Mouse (Mus musculus) forebrain, embryonic 10.5 days (tissue): ENCODE data around the gene Bcas3. TPM values are rescaled to one million over a fixed set of nuclear protein-coding genes. Genes with fewer than 3 reads are reported as not detected.

ENCODE experiments used
- DNase-seq: peaks from one replicate; pipeline ENCODE4 v3.0.0-alpha.2; 2017; ENCODE audit warnings: low spot score; ENCODE audit errors: extremely low spot score
- H3K27ac ChIP-seq: fragments of 300-500 bp; sonication (generic); 2 replicates; pipeline ENCODE4 v1.5.1; 2016; ENCODE audit warnings: mild to moderate bottlenecking
- H3K27me3 ChIP-seq: fragments of 300-500 bp; sonication (generic); 2 replicates; pipeline ENCODE4 v1.6.1; 2016; ENCODE audit warnings: mild to moderate bottlenecking; ENCODE audit not compliant: poor library complexity, severe bottlenecking
- H3K36me3 ChIP-seq: fragments of 300-500 bp; sonication (generic); replicated peaks from 2 replicates; pipeline ENCODE4 v1.6.1; 2016; ENCODE audit warnings: mild to moderate bottlenecking, moderate library complexity
- H3K4me1 ChIP-seq: fragments of 300-500 bp; sonication (generic); 2 replicates; pipeline ENCODE4 v1.6.1; 2016
- H3K4me3 ChIP-seq: fragments of 300-500 bp; sonication (generic); 2 replicates; pipeline ENCODE4 v1.5.1; 2016; ENCODE audit warnings: mild to moderate bottlenecking, moderate library complexity
- H3K9me3 ChIP-seq: fragments of 300-500 bp; sonication (generic); 2 replicates; pipeline ENCODE4 v1.6.1; 2016; ENCODE audit warnings: mild to moderate bottlenecking, moderate library complexity
- WGBS: fragments of 180-500 bp; shearing (Covaris S2); methylation state at CpG from one replicate; pipeline ENCODE4 v1.1.7; 2016; 5-methylcytosine and 5-hydroxymethylcytosine counted together
- polyA plus RNA-seq: library from polyadenylated mRNA; unstranded; fragments of >200 nt; fragmentation: Nextera tagmentation; extraction: Ambion mirVana; gene quantifications from 2 replicates; pipeline ENCODE4 v1.2.1, GENCODE M21; 2016

Gene Bcas3
- polyA plus RNA-seq, 1 experiment from 2014 or later = 19.6 TPM

DNA sequence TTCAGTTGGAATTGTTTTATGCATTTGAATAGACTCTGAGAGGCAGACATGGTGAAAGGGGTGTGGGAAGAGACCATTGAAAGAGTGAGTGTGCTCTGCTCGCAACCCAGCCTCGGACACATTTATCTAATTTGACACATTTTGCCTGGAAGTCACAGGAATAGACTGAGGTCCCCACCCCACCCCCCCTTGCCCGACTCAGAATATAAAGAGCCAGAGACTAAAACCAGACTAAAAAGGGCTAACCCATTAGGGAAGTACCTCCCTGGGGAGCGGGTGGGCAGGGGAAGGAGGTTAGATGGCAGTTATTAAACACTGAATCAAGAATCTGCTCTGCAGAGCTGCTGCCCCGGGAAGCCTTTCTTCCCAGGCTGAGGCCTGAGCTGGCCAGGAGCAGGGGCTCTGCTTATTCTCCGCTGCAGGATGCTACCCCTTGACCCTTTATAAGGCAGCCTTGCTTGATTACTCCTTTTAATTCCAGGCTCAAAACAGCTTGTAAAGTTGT is 367.4 kb downstream of the Bcas3 start:
- H3K4me1 ChIP-seq = peaks cover 40% of the 10 kb centered on the region
- peaks cover 99% of the 10 kb centered on the region for H3K27me3 ChIP-seq
- no peak overlapping the region for H3K4me3 ChIP-seq
- H3K27ac ChIP-seq = no peak overlapping the region
- DNase-seq = no peak
- 7% methylated on average over 6 of the region's 6 CpGs for whole genome bisulfite sequencing
- H3K9me3 ChIP-seq = no peaks in the 10 kb centered on the region
- H3K36me3 ChIP-seq = no peaks in the 10 kb centered on the region

DNA sequence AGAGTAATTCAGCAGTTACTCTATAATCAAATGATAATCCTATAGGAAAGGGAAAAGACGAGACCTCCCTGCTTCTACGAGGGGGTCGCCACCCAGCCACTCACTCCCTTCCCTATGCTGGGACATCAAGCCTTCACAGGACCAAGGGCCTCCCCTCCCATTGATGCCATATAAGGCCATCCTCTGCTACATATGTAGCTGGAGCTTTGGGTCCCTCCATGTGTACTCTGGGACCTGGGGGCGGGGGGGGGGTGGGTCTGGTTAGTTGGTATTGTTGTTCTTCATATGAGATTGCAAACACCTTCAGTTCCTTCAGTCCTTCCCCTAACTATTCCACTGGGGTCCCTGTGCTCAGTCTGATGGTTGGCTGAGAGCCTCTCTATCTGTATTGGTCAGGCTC is 369.0 kb downstream of the Bcas3 start:
- 83% methylated on average over 4 of the region's 4 CpGs for WGBS

DNA sequence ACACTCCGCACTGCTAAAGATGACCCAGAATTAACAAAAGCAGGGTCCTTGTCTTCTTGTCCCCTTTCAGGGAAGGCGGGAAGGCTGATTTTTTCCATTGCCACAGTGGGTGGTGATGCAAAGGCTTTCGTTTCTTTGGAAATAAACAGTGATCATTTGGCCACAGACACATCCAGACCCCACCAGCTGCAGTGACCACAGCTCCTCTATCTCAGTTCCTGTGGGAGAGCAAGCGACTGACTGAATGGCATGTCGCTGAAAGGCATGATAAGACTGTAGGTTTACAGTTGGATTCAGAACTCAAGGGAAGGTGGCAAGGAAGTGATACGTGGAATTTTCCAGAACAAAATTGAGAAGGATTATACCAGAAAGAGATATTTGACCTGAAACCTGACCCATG is 371.2 kb downstream of the Bcas3 start:
- 90% methylated on average over 6 of the region's 6 CpGs for WGBS
- no peak for DNase-seq
- H3K36me3 ChIP-seq = no peaks in the 10 kb centered on the region
- H3K4me3 ChIP-seq = no peak overlapping the region
- no peaks in the 10 kb centered on the region for H3K9me3 ChIP-seq
- peaks cover 24% of the 10 kb centered on the region for H3K4me1 ChIP-seq
- H3K27me3 ChIP-seq = peaks cover 89% of the 10 kb centered on the region
- no peak overlapping the region for H3K27ac ChIP-seq

More for the DNA sequence above, 369.0 kb downstream of the Bcas3 start:
- H3K9me3 ChIP-seq = no peaks in the 10 kb centered on the region
- peaks cover 33% of the 10 kb centered on the region for H3K4me1 ChIP-seq
- no peak for DNase-seq
- no peak overlapping the region for H3K27ac ChIP-seq
- no peak overlapping the region for H3K4me3 ChIP-seq
- H3K36me3 ChIP-seq = no peaks in the 10 kb centered on the region
- H3K27me3 ChIP-seq = peaks cover 91% of the 10 kb centered on the region

DNA sequence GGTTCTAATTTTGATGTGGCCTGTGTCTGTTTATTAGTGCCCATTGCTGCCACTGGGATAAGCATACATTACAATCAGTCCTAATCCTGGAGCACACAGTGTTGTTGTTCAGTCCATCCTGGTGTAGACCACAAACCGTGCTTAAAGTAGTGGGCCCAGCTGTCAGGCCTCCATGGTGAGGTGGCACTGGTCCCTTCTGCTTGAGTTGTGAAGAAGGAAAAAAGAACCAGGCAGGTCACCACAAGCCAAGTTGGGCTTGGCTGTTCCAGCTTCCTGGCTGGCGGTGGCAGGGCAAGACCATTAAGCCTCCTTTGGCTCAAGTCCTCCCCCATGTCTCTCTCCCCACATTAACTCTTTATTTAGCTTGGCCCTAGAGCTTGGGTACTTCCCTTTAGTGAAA is 376.8 kb downstream of the Bcas3 start:
- Histone ChIP-seq H3K36me3 (no peaks in the 10 kb centered on the region), H3K4me1 (peaks cover 21% of the 10 kb centered on the region), H3K27ac (no peak overlapping the region), H3K9me3 (no peaks in the 10 kb centered on the region), H3K4me3 (no peak overlapping the region), H3K27me3 (peaks cover 90% of the 10 kb centered on the region)
- no peak for DNase-seq
- WGBS = 77% methylated on average over 2 of the region's 2 CpGs

DNA sequence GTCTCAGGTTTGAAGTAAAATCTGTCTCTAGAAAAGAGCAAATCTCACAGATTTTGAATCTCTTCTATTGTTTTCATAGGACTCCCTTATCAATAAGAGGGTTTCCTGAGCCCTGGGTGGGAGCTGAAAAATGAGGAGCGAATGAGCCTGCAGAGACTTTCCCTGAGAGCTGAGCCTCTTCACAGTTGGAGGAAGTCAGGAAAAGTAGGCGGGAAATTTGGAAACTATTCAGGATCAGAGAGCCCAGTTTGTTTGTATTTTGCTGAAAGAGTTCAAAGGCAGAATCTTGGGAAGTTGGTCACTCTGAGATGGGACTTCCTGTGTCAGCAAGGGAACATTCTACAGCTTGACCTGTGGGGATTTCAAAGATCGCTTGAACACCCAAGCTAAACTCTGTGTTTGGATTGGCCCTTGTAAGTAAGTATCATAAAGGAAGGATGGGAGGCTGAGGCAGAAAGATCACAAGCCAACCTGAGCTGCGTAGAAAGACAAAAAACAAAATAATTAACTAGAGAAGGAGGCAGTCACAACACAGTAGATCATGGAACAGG is 379.6 kb downstream of the Bcas3 start:
- 71% methylated on average over 4 of the region's 4 CpGs for WGBS
- Histone ChIP-seq H3K4me3 (no peak overlapping the region), H3K27ac (no peak overlapping the region), H3K36me3 (no peaks in the 10 kb centered on the region), H3K27me3 (peaks cover 98% of the 10 kb centered on the region), H3K4me1 (peaks cover 45% of the 10 kb centered on the region), H3K9me3 (no peaks in the 10 kb centered on the region)
- DNase-seq = no peak

- H3K9me3 ChIP-seq = no peaks in the 10 kb centered on the region
- WGBS = 36% methylated on average over 3 of the region's 3 CpGs
- H3K27ac ChIP-seq = no peak overlapping the region
- H3K36me3 ChIP-seq = no peaks in the 10 kb centered on the region
- no peak overlapping the region for H3K4me3 ChIP-seq
- peaks cover 55% of the 10 kb centered on the region for H3K4me1 ChIP-seq
- peaks cover 100% of the 10 kb centered on the region for H3K27me3 ChIP-seq
- no peak for DNase-seq
Measured at GRCm38 (mm10) chr11:85733577-85733976, 380.6 kb downstream of the Bcas3 start.

GRCm38 (mm10) chr11:85734317-85735211 is 381.6 kb downstream of the Bcas3 start:
- Histone ChIP-seq H3K9me3 (no peaks in the 10 kb centered on the region), H3K4me3 (no peak overlapping the region), H3K27me3 (peaks cover 100% of the 10 kb centered on the region), H3K36me3 (no peaks in the 10 kb centered on the region), H3K27ac (no peak overlapping the region), H3K4me1 (peaks cover 65% of the 10 kb centered on the region)
- no peak for DNase-seq
- 54% methylated on average over 7 of the region's 7 CpGs for WGBS

DNA sequence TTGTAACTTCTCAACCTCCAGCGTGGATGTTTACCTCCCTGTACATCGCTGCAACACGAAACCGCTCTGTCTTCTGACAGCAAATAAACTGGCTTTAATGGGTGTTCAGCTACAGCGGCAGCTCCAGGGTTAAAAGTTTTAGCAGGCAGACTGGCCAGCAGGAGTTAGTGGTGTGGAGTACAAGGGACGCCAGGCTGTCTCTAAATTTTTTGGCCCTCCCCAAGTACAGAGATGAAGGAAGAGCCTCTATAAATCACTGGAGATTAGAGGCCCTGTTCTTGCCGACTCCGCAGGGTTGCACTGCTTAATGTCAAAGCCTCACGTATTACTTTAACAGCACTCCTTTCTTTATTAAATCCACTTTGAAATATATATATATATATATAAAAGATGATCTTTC is 384.3 kb downstream of the Bcas3 start:
- DNase-seq = no peak
- Histone ChIP-seq H3K27me3 (peaks cover 100% of the 10 kb centered on the region), H3K27ac (no peak overlapping the region), H3K4me3 (no peak overlapping the region), H3K36me3 (no peaks in the 10 kb centered on the region), H3K9me3 (no peaks in the 10 kb centered on the region), H3K4me1 (peaks cover 81% of the 10 kb centered on the region)
- 48% methylated on average over 9 of the region's 9 CpGs for WGBS

DNA sequence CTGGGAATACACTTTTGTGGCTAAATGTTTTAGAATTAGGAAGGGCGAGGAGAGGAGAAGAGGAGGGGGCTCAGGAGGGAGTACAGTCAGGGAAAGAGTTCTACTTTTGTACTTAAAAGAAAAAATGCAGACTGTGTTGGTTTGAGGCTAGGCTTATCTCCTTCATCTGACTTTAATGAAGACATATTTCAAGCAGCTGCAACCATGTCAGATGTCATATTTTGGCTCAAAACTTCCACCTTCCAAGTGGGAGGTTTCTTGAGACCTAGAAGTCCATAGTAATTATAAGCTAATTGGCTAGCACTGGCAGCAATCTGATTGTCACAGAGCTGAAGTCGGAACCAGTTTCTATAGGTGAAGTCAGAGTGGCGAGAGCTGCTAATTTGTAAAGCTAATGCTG is 384.9 kb downstream of the Bcas3 start:
- DNase-seq = no peak
- no peak overlapping the region for H3K4me3 ChIP-seq
- H3K36me3 ChIP-seq = no peaks in the 10 kb centered on the region
- H3K27me3 ChIP-seq = peaks cover 100% of the 10 kb centered on the region
- H3K27ac ChIP-seq = no peak overlapping the region
- H3K4me1 ChIP-seq = peaks cover 83% of the 10 kb centered on the region
- H3K9me3 ChIP-seq = no peaks in the 10 kb centered on the region
- WGBS = 29% methylated on average over 3 of the region's 3 CpGs

- peaks cover 100% of the 10 kb centered on the region for H3K27me3 ChIP-seq
Measured at GRCm38 (mm10) chr11:85738585-85738984, 385.6 kb downstream of the Bcas3 start.

DNA sequence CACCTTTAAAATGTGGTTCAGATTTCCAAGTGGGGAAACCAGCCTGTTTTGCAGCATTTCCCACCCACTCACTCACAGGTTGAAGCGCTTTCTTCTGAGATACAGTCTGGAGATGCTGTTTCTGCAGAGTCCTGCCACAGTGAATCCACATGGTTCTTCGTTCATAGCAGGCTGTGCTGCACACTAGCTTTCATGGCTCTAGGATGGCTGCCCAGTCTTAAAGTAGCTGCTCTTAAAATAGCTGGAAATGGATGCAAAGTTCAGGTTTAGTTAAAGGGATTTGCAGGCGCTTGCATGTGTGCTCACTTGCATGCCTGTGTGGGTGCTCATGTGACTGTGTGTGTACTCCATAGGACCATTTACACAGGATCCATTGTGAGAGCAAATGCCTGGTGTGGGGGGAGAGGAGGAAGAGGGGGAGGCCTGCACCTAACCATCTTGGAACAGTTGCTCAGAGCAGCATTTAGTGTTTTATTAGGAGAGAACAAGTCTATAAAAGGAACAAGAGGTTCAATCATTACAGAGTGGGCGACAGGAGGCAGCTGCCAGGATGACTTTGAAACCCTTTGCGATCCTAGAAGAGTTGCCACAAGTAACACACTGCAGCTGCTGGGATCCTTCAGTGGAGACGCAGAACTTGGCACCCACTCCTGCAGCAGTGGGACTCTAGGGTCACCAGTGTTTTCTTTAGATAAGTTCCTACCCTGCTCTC is 386.5 kb downstream of the Bcas3 start:
- H3K4me3 ChIP-seq = no peak overlapping the region
- no peak overlapping the region for H3K27ac ChIP-seq
- H3K36me3 ChIP-seq = no peaks in the 10 kb centered on the region
- H3K9me3 ChIP-seq = no peaks in the 10 kb centered on the region
- peaks cover 100% of the 10 kb centered on the region for H3K27me3 ChIP-seq
- peaks cover 68% of the 10 kb centered on the region for H3K4me1 ChIP-seq
- no peak for DNase-seq
- WGBS = 55% methylated on average over 6 of the region's 6 CpGs

More at GRCm38 (mm10) chr11:85738585-85738984, 385.6 kb downstream of the Bcas3 start:
- no peak overlapping the region for H3K4me3 ChIP-seq
- peaks cover 77% of the 10 kb centered on the region for H3K4me1 ChIP-seq
- DNase-seq = no peak
- WGBS = 23% methylated on average over 5 of the region's 5 CpGs
- H3K9me3 ChIP-seq = no peaks in the 10 kb centered on the region
- H3K27ac ChIP-seq = no peak overlapping the region
- no peaks in the 10 kb centered on the region for H3K36me3 ChIP-seq

DNA sequence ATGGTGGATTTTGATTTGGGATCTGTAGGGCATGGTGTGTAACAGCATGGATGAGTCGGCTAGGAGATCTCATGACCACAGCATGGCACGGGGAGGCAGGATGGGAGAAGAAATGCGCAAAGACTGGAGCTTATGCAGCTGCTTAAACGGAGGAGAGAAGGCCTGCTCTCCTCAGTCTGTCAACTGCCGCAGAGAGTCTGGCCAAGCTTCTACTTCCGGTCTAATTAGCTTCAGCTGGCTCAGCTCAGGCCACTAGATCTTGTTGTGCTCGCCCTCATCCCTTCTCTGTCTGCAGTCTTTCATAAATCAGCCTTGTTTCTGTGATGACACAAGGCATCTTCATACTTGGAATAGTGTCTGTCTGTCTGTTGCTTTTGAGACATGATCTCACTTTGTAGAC is 393.4 kb downstream of the Bcas3 start:
- no peak overlapping the region; the same call in 1 of the 2 replicates for H3K27ac ChIP-seq

More for the DNA sequence above, 393.4 kb downstream of the Bcas3 start:
- 74% methylated on average over 7 of the region's 7 CpGs for WGBS
- H3K27me3 ChIP-seq = peaks cover 58% of the 10 kb centered on the region
- H3K36me3 ChIP-seq = no peaks in the 10 kb centered on the region
- H3K4me1 ChIP-seq = peaks cover 18% of the 10 kb centered on the region
- no peak overlapping the region for H3K4me3 ChIP-seq
- no peaks in the 10 kb centered on the region for H3K9me3 ChIP-seq
- no peak for DNase-seq
